Mouse (Mus musculus) forebrain, embryonic 10.5 days (tissue): ENCODE measurements around the gene Sub1. TPM values are rescaled to one million over a fixed set of nuclear protein-coding genes. Genes with fewer than 3 reads are reported as not detected.
A peak's percentile ranks its signal among the peaks of the same experiment; 100 is the strongest.

Source experiments
- DNase-seq: peaks from one replicate; pipeline ENCODE4 v3.0.0-alpha.2; 2017; ENCODE audit warnings: low spot score; ENCODE audit errors: extremely low spot score
- H3K27ac ChIP-seq: fragments of 300-500 bp; sonication (generic); 2 replicates; pipeline ENCODE4 v1.5.1; 2016; ENCODE audit warnings: mild to moderate bottlenecking
- H3K27me3 ChIP-seq: fragments of 300-500 bp; sonication (generic); 2 replicates; pipeline ENCODE4 v1.6.1; 2016; ENCODE audit warnings: mild to moderate bottlenecking; ENCODE audit not compliant: poor library complexity, severe bottlenecking
- H3K36me3 ChIP-seq: fragments of 300-500 bp; sonication (generic); replicated peaks from 2 replicates; pipeline ENCODE4 v1.6.1; 2016; ENCODE audit warnings: mild to moderate bottlenecking, moderate library complexity
- H3K4me1 ChIP-seq: fragments of 300-500 bp; sonication (generic); 2 replicates; pipeline ENCODE4 v1.6.1; 2016
- H3K4me3 ChIP-seq: fragments of 300-500 bp; sonication (generic); 2 replicates; pipeline ENCODE4 v1.5.1; 2016; ENCODE audit warnings: mild to moderate bottlenecking, moderate library complexity
- H3K9me3 ChIP-seq: fragments of 300-500 bp; sonication (generic); 2 replicates; pipeline ENCODE4 v1.6.1; 2016; ENCODE audit warnings: mild to moderate bottlenecking, moderate library complexity
- WGBS: fragments of 180-500 bp; shearing (Covaris S2); methylation state at CpG from one replicate; pipeline ENCODE4 v1.1.7; 2016; 5-methylcytosine and 5-hydroxymethylcytosine counted together
- polyA plus RNA-seq: library from polyadenylated mRNA; unstranded; fragments of >200 nt; fragmentation: Nextera tagmentation; extraction: Ambion mirVana; gene quantifications from 2 replicates; pipeline ENCODE4 v1.2.1, GENCODE M21; 2016

Sub1 gene
- polyA plus RNA-seq: 744 and 763 TPM in 2 replicates

DNA sequence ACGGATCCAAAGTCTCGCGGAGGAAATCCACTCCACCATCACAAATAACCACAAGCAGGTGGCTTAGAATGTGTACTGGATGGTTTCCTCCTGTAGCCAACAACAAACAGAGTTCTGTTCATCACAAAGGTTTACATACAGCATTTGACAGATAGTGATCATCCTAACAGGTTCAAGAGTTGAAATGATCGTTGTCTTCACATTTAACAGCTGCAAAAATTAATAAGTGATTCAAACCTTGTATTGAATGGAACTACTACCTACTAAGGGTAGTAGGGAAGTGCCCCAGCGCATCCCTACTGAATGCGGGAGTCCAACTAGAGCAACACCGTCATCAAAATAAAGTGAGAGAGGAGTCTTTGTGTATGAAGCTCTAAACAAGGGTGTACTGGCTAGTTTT, at the start of gene Sub1:
TSS of gene Sub1 (minus strand) at position 101 of the 400 bp plus-strand sequence.
- no peak for DNase-seq
- peak within 1 kb of the TSS; percentile 97 for H3K4me3 ChIP-seq
- H3K27me3 ChIP-seq: no peaks in the 10 kb centered on the region
- H3K9me3 ChIP-seq: no peaks in the 10 kb centered on the region
- WGBS: 92% methylated on average over 7 of the region's 7 CpGs
- peak within 1 kb of the TSS; percentile 94 for H3K27ac ChIP-seq
- H3K36me3 ChIP-seq: peaks cover 20% of the 10 kb centered on the region
- peaks cover 28% of the 10 kb centered on the region for H3K4me1 ChIP-seq

GRCm38 (mm10) chr15:12040407-12040710, 43.6 kb upstream of the Sub1 start:
- Histone ChIP-seq H3K4me1 (peaks cover 14% of the 10 kb centered on the region), H3K27ac (no peak overlapping the region), H3K4me3 (no peak overlapping the region), H3K9me3 (0 out of 2 replicates have a peak, but pooled peaks cover 4% of the 10 kb centered on the region), H3K36me3 (no peaks in the 10 kb centered on the region), H3K27me3 (no peaks in the 10 kb centered on the region)
- WGBS: 75% methylated on average over 5 of the region's 5 CpGs
- no peak for DNase-seq

DNA sequence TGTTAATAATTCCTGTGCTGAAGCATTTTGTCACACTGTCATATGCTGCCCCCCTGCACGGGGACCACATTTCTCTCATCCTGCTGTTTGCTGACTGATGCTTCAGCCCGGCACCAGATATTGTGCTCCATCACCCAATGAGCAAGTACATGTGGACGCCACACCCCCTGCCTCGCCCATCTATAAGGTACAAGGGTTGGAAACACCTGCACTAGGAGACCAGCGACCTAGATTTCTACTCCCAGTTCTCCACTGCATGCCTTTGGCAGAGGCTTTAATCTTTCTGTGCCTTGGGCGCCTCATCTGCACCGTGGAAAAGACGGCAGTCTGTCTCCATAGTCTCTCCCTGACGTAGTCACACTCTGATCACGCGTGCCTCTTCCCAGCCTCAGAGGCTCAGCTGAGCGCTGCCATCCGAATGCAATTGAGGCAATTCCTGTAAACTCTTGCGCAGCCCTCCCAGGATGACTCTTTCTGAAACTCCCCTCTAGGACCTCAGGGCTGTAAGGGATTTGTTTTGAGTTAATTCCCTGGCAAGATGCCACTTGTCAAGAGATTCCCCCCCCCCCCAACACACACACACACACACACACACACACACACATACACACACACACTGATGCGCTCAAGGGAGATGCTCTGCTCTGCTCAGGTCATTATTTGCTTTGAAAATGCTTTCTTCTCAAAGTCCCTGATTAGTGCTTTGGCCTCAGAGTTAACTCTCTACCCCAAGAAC, 43.1 kb upstream of the Sub1 start:
- Histone ChIP-seq H3K9me3 (0 out of 2 replicates have a peak, but pooled peaks cover 4% of the 10 kb centered on the region), H3K4me3 (no peak overlapping the region), H3K4me1 (peaks cover 14% of the 10 kb centered on the region), H3K27ac (no peak overlapping the region), H3K27me3 (no peaks in the 10 kb centered on the region), H3K36me3 (no peaks in the 10 kb centered on the region)
- WGBS: 83% methylated on average over 15 of the region's 15 CpGs
- DNase-seq: no peak

DNA sequence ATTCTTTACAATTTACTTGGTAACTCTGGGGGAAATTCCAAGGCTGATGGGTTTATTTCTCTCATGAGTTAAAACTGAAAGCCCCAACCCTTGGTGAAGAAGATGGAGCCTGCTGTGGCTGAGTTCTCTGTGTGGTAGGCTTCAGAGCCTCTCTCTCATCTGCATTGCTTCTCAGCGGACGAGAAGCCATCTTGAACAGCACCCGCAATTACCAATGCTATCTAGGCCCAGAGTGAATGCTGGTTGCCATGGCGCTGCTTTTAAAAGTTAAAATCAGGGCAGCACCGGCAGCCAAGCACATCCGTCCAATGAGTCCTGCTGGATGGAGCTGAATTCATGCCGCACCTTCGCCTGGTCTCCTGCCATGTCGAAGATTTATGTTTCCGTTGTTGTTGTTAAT, 42.5 kb upstream of the Sub1 start:
- H3K4me1 ChIP-seq: peaks cover 14% of the 10 kb centered on the region
- no peak overlapping the region for H3K4me3 ChIP-seq

GRCm38 (mm10) chr15:12037866-12038625, 41.3 kb upstream of the Sub1 start:
- H3K27me3 ChIP-seq: no peaks in the 10 kb centered on the region
- DNase-seq: peak; percentile 27
- WGBS: 85% methylated on average over 10 of the region's 10 CpGs
- no peak overlapping the region for H3K4me3 ChIP-seq
- no peak overlapping the region for H3K27ac ChIP-seq
- peaks cover 14% of the 10 kb centered on the region for H3K4me1 ChIP-seq
- 0 out of 2 replicates have a peak, but pooled peaks cover 4% of the 10 kb centered on the region for H3K9me3 ChIP-seq
- H3K36me3 ChIP-seq: no peaks in the 10 kb centered on the region

More for the DNA sequence above, 42.5 kb upstream of the Sub1 start:
- H3K27ac ChIP-seq: no peak overlapping the region
- no peak for DNase-seq
- no peaks in the 10 kb centered on the region for H3K36me3 ChIP-seq
- no peaks in the 10 kb centered on the region for H3K27me3 ChIP-seq
- WGBS: 87% methylated on average over 10 of the region's 10 CpGs
- H3K9me3 ChIP-seq: 0 out of 2 replicates have a peak, but pooled peaks cover 4% of the 10 kb centered on the region

- Histone ChIP-seq H3K4me3 (no peak overlapping the region), H3K27ac (no peak overlapping the region), H3K36me3 (no peaks in the 10 kb centered on the region), H3K27me3 (no peaks in the 10 kb centered on the region), H3K9me3 (0 out of 2 replicates have a peak, but pooled peaks cover 4% of the 10 kb centered on the region), H3K4me1 (peaks cover 17% of the 10 kb centered on the region)
- 62% methylated on average over 7 of the region's 7 CpGs for WGBS
- DNase-seq: no peak
These were observed 40.4 kb upstream of the Sub1 start for GRCm38 (mm10) chr15:12037217-12037616.

GRCm38 (mm10) chr15:12036675-12037074, 39.9 kb upstream of the Sub1 start:
- H3K27ac ChIP-seq: no peak overlapping the region
- WGBS: 85% methylated on average over 5 of the region's 5 CpGs
- no peaks in the 10 kb centered on the region for H3K36me3 ChIP-seq

DNA sequence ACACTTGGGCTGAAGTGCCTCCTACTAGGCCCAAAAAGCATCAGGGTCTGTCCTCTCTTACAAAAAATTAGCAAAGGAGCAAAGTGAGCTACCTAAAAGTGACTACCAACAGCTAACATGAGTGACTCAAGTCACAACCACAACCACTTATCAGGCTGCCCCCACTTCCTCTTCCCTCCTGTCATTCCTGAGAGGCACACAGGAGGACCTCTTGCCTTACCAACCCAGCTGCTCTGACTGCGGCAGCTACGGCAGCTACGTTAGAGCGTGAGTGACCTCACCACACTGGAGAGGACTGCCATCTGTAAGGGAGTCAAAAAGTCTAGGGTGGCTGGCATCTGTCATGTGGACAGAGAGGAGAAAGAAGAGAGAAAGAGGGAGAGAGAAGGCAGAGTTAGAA, 37.5 kb upstream of the Sub1 start:
- no peaks in the 10 kb centered on the region for H3K27me3 ChIP-seq
- WGBS: 84% methylated on average over 4 of the region's 4 CpGs
- DNase-seq: no peak

More at GRCm38 (mm10) chr15:12036675-12037074, 39.9 kb upstream of the Sub1 start:
- no peak for DNase-seq
- Histone ChIP-seq H3K4me3 (no peak overlapping the region), H3K9me3 (0 out of 2 replicates have a peak, but pooled peaks cover 4% of the 10 kb centered on the region), H3K4me1 (peaks cover 17% of the 10 kb centered on the region), H3K27me3 (no peaks in the 10 kb centered on the region)

DNA sequence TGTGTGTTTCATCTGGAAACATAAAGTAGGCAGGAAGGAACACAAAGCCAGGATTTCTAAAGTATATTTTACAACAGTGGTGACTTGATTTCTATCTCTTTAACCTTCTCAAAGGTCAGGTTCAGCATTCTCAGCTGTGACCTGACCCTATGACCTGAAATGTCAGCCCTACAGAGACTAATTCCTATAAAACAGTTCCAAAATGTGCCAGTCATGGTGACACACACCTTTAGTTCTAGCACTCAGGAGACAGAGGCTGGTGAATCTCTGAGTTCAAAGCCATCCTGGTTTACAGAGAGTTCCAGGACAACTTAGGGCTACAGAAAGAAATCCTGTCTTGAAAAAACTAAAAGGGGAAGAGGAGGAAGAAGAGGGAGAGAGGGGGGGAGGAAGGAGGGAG, 36.4 kb upstream of the Sub1 start:
- H3K36me3 ChIP-seq: no peaks in the 10 kb centered on the region
- H3K4me3 ChIP-seq: no peak overlapping the region
- H3K9me3 ChIP-seq: 0 out of 2 replicates have a peak, but pooled peaks cover 4% of the 10 kb centered on the region
- no peak for DNase-seq
- H3K27ac ChIP-seq: no peak overlapping the region
- H3K27me3 ChIP-seq: no peaks in the 10 kb centered on the region
- H3K4me1 ChIP-seq: peaks cover 4% of the 10 kb centered on the region

More for the DNA sequence above, 37.5 kb upstream of the Sub1 start:
- H3K9me3 ChIP-seq: 0 out of 2 replicates have a peak, but pooled peaks cover 4% of the 10 kb centered on the region
- H3K27ac ChIP-seq: no peak overlapping the region
- H3K4me3 ChIP-seq: no peak overlapping the region
- H3K36me3 ChIP-seq: no peaks in the 10 kb centered on the region
- H3K4me1 ChIP-seq: peaks cover 12% of the 10 kb centered on the region

DNA sequence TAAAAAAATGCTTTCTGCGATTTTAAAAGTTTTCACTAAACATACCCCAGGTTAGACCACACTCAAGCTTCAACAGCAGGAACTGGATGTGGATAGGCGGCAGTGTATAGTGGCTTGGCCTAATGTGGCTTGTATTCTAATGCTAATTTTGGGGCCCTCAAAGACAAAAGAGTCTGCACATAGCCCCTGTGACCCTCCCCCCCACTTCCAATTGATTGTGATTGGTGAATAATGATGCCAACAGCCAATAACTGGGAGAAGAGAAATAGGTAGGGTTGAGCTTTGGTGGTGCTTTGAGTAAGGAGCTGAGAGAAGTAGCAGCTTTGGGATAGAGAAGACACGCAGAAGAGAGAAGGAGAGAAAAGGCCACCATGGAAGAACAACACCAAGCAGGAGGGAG, 35.7 kb upstream of the Sub1 start:
- DNase-seq: no peak

GRCm38 (mm10) chr15:12031861-12032260, 35.1 kb upstream of the Sub1 start:
- 92% methylated on average over 8 of the region's 8 CpGs for WGBS
- H3K27ac ChIP-seq: no peak overlapping the region
- H3K9me3 ChIP-seq: 0 out of 2 replicates have a peak, but pooled peaks cover 4% of the 10 kb centered on the region
- 0 out of 2 replicates have a peak, but pooled peaks cover 3% of the 10 kb centered on the region for H3K4me1 ChIP-seq
- no peaks in the 10 kb centered on the region for H3K27me3 ChIP-seq
- DNase-seq: no peak
- H3K4me3 ChIP-seq: no peak overlapping the region
- H3K36me3 ChIP-seq: no peaks in the 10 kb centered on the region

More for the DNA sequence above, 35.7 kb upstream of the Sub1 start:
- WGBS: 77% methylated on average over 3 of the region's 3 CpGs
- Histone ChIP-seq H3K4me1 (0 out of 2 replicates have a peak, but pooled peaks cover 3% of the 10 kb centered on the region), H3K9me3 (0 out of 2 replicates have a peak, but pooled peaks cover 4% of the 10 kb centered on the region), H3K27me3 (no peaks in the 10 kb centered on the region), H3K36me3 (no peaks in the 10 kb centered on the region), H3K4me3 (no peak overlapping the region), H3K27ac (no peak overlapping the region)

DNA sequence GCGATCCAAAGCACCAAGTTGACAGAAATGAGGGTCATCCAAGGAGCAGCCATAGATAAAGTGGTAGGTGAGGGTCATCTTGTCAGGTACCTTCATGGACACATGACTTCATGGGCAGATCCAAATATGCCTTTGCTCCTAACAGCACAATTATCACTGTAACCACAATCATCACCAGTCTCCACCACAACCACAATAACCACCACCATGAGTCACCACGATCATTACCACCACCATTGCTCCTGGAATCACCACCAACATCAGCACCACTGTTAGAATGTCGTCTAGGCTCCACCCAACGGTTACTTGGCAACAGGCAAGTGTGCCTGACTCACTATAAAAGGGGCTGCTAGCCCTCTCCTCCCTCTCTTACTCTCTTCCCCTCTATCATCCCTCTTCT, 33.4 kb upstream of the Sub1 start:
- H3K4me1 ChIP-seq: 0 out of 2 replicates have a peak, but pooled peaks cover 3% of the 10 kb centered on the region

GRCm38 (mm10) chr15:12027807-12028206, 31.0 kb upstream of the Sub1 start:
- no peaks in the 10 kb centered on the region for H3K27me3 ChIP-seq
- WGBS: 85% methylated on average over 3 of the region's 3 CpGs
- no peaks in the 10 kb centered on the region for H3K36me3 ChIP-seq
- no peak overlapping the region for H3K4me3 ChIP-seq
- DNase-seq: no peak
- H3K4me1 ChIP-seq: 0 out of 2 replicates have a peak, but pooled peaks cover 3% of the 10 kb centered on the region
- no peak overlapping the region for H3K27ac ChIP-seq
- no peaks in the 10 kb centered on the region for H3K9me3 ChIP-seq

More for the DNA sequence above, 33.4 kb upstream of the Sub1 start:
- Histone ChIP-seq H3K27ac (no peak overlapping the region), H3K9me3 (no peaks in the 10 kb centered on the region), H3K4me3 (no peak overlapping the region), H3K36me3 (no peaks in the 10 kb centered on the region), H3K27me3 (no peaks in the 10 kb centered on the region)
- no peak for DNase-seq
- 81% methylated on average over 4 of the region's 4 CpGs for WGBS
